Mouse (Mus musculus) liver, embryonic 16.5 days (tissue): ENCODE data around the gene Mfsd9. TPM values are rescaled to one million over a fixed set of nuclear protein-coding genes. Genes with fewer than 3 reads are reported as not detected.
"Not testable (repeated sequence)": the region's sequence is repeated elsewhere in the genome, so short reads cannot be mapped to it uniquely, and the experiment has no call there.

Experiments used
- ATAC-seq: fragments of 200-750 bp; cut with Nextera tagmentation; 2 replicates; pipeline ENCODE4 v1.8.0; 2017; ENCODE audit warnings: low read depth, mild to moderate bottlenecking, moderate number of reproducible peaks, moderate library complexity
- H3K27ac ChIP-seq: fragments of 300-500 bp; sonication (generic); 2 replicates; pipeline ENCODE4 v1.5.1; 2014; ENCODE audit warnings: mild to moderate bottlenecking, low read length
- H3K27me3 ChIP-seq: fragments of 300-500 bp; sonication (generic); 2 replicates; pipeline ENCODE4 v1.6.1; 2014; ENCODE audit warnings: low read depth, low read length, mixed read lengths; ENCODE audit not compliant: control insufficient read depth, insufficient read depth
- H3K36me3 ChIP-seq: fragments of 300-500 bp; sonication (generic); 2 replicates; pipeline ENCODE4 v1.6.1; 2014; ENCODE audit warnings: mild to moderate bottlenecking; ENCODE audit not compliant: control insufficient read depth, insufficient read depth
- H3K4me1 ChIP-seq: fragments of 300-500 bp; sonication (generic); 2 replicates; pipeline ENCODE4 v1.6.1; 2014; ENCODE audit warnings: low read depth, low read length, mixed read lengths; ENCODE audit not compliant: control insufficient read depth
- H3K4me2 ChIP-seq: fragments of 300-500 bp; sonication (generic); 2 replicates; pipeline ENCODE4 v1.6.1; 2014; ENCODE audit warnings: low read depth, low read length, mixed read lengths
- H3K4me3 ChIP-seq: fragments of 300-500 bp; sonication (generic); 2 replicates; pipeline ENCODE4 v1.5.1; 2014; ENCODE audit warnings: low read depth, mild to moderate bottlenecking, low read length
- H3K9ac ChIP-seq: fragments of 300-500 bp; sonication (generic); 2 replicates; pipeline ENCODE4 v1.6.1; 2014; ENCODE audit warnings: low read depth, low read length
- H3K9me3 ChIP-seq: fragments of 300-500 bp; sonication (generic); replicated peaks from 2 replicates; pipeline ENCODE4 v1.6.1; 2016; ENCODE audit warnings: low read length; ENCODE audit not compliant: control insufficient read depth
- WGBS: fragments of 180-500 bp; shearing (Covaris S2); extraction: QIAGEN DNeasy Blood & Tissue Kit; methylation state at CpG from one replicate; pipeline ENCODE4 v1.1.7; 2014; ENCODE audit not compliant: insufficient replicate concordance; 5-methylcytosine and 5-hydroxymethylcytosine counted together
- polyA plus RNA-seq: library from polyadenylated mRNA; unstranded; fragments of >200 nt; fragmentation: Nextera tagmentation; extraction: Ambion mirVana; gene quantifications from 2 replicates; pipeline ENCODE4 v1.2.1, GENCODE M21; 2015

Mfsd9 gene
- polyA plus RNA-seq, 1 experiment from 2014 or later: 0.81 TPM

DNA sequence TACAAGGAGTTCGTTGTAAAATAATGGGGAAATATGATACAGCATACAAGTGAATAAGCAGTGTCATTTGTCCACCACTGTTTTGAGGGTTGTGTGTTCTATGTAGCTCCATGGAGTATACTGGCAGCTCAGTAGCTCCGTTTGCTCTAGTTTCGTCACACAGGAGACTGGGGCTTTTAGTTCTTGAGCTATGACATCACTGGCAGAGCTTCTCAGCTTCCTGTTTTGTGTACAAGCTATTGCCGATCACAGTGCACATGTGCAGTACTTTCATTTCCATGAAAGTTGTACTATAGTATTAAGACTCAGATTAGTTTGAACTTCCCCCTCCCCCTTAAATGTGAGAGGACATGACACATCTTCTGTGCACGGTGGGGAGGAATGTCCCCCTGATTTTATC, 44.4 kb downstream of the Mfsd9 start:
- Histone ChIP-seq H3K4me3 (no peak overlapping the region), H3K36me3 (no peaks in the 10 kb centered on the region), H3K9me3 (no peaks in the 10 kb centered on the region), H3K4me2 (no peak overlapping the region), H3K9ac (no peak overlapping the region), H3K27me3 (no peaks in the 10 kb centered on the region), H3K27ac (no peak overlapping the region), H3K4me1 (no peaks in the 10 kb centered on the region)
- no peak for ATAC-seq
- 47% methylated on average over 5 of the region's 5 CpGs for WGBS

GRCm38 (mm10) chr1:40740739-40741138, 49.7 kb downstream of the Mfsd9 start:
- Histone ChIP-seq H3K9me3 (no peaks in the 10 kb centered on the region), H3K27me3 (no peaks in the 10 kb centered on the region), H3K27ac (no peak overlapping the region), H3K4me1 (no peaks in the 10 kb centered on the region), H3K4me2 (no peak overlapping the region), H3K36me3 (no peaks in the 10 kb centered on the region), H3K9ac (no peak overlapping the region), H3K4me3 (no peak overlapping the region)
- no peak for ATAC-seq
- WGBS: 71% methylated on average over 2 of the region's 2 CpGs

GRCm38 (mm10) chr1:40738246-40738645, 52.2 kb downstream of the Mfsd9 start:
- H3K9me3 ChIP-seq, ATAC-seq: not testable (repeated sequence)
- 72% methylated on average over 9 of the region's 9 CpGs for WGBS

DNA sequence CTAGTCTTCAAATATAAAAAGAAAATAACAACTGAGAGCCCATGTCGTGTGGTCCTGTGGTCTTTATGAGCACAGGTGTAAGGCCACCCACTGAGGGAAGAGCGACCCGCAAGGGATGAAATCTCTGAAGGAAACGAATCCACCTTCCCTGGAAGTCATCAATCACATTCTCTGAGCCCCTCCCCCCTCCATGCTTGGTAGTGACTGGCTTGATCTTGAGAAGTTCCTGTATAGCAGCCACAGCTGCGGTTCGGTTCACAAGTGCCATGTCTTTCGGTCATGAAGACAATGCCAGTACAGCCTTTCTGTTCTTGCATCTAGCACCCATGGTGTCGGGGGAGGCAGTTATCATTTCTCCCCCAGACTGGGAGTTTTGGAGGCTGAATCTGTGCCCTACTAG, 52.8 kb downstream of the Mfsd9 start:
- WGBS: 52% methylated on average over 8 of the region's 8 CpGs
- H3K9ac ChIP-seq: no peak overlapping the region

More at GRCm38 (mm10) chr1:40738246-40738645, 52.2 kb downstream of the Mfsd9 start:
- H3K36me3 ChIP-seq, H3K27me3 ChIP-seq, H3K4me2 ChIP-seq, H3K9ac ChIP-seq, H3K4me1 ChIP-seq, H3K27ac ChIP-seq, H3K4me3 ChIP-seq: not testable (repeated sequence)

DNA sequence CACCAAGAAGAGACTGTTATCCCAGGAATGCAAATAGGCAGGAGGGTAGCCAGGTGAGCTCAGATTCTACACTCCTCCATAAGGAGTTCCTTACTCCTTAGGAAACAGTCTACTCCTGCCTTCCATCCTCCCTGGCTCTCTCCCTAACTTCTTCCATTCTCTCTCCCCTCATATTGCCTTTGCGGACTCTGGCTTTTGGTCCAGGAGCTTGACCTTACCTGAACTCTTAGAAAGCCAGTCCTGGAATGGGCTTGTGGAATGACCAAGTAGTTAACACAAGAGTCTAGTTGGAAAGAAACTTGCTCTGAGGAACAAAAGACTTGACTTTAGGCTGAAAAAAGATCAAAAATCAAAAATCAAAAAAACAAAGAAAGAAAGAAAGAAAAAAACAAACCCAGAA, 61.9 kb downstream of the Mfsd9 start:
- no peak overlapping the region for H3K27ac ChIP-seq
- H3K27me3 ChIP-seq: no peaks in the 10 kb centered on the region
- 90% methylated on average over 1 of the region's 1 CpGs for WGBS
- no peak for ATAC-seq
- H3K4me2 ChIP-seq: no peak overlapping the region
- H3K4me3 ChIP-seq: no peak overlapping the region
- H3K4me1 ChIP-seq: no peaks in the 10 kb centered on the region
- H3K9me3 ChIP-seq: no peaks in the 10 kb centered on the region
- no peak overlapping the region for H3K9ac ChIP-seq
- H3K36me3 ChIP-seq: no peaks in the 10 kb centered on the region

More for the DNA sequence above, 52.8 kb downstream of the Mfsd9 start:
- Histone ChIP-seq H3K36me3 (no peaks in the 10 kb centered on the region), H3K9me3 (no peaks in the 10 kb centered on the region), H3K27me3 (no peaks in the 10 kb centered on the region), H3K27ac (no peak overlapping the region), H3K4me3 (no peak overlapping the region), H3K4me1 (no peaks in the 10 kb centered on the region), H3K4me2 (no peak overlapping the region)
- ATAC-seq: no peak

DNA sequence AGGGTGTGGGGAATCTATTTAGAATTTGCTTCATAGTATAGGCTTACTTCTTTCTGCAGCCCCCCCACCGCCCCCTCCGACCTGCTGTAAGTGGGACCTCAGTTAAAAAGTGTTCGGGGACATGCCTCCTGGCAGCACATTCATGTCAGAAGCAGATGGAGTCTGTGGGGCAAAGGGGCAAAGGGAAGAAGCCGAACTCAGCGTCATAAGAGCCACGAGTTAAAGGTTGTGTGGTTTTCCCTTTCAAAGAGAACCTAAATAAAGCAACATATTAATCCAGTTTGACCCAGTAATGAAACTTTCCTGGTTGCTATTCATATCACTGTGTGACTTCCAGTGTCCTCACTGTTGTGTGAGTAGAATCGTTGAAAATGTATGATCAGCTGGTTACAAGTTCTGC, 63.1 kb downstream of the Mfsd9 start:
- H3K4me2 ChIP-seq: no peak overlapping the region
- H3K4me1 ChIP-seq: no peaks in the 10 kb centered on the region
- H3K27ac ChIP-seq: no peak overlapping the region
- ATAC-seq: no peak
- H3K9ac ChIP-seq: no peak overlapping the region
- no peaks in the 10 kb centered on the region for H3K9me3 ChIP-seq
- H3K27me3 ChIP-seq: no peaks in the 10 kb centered on the region
- whole genome bisulfite sequencing: 63% methylated on average over 7 of the region's 7 CpGs
- H3K4me3 ChIP-seq: no peak overlapping the region
- no peaks in the 10 kb centered on the region for H3K36me3 ChIP-seq

- WGBS: 74% methylated on average over 10 of the region's 10 CpGs
- H3K27me3 ChIP-seq: no peaks in the 10 kb centered on the region
- no peak overlapping the region for H3K27ac ChIP-seq
- no peak for ATAC-seq
- H3K4me3 ChIP-seq: no peak overlapping the region
- no peak overlapping the region for H3K4me2 ChIP-seq
- H3K4me1 ChIP-seq: no peaks in the 10 kb centered on the region
- H3K36me3 ChIP-seq: no peaks in the 10 kb centered on the region
- no peak overlapping the region for H3K9ac ChIP-seq
- H3K9me3 ChIP-seq: no peaks in the 10 kb centered on the region
These were observed 64.4 kb downstream of the Mfsd9 start for GRCm38 (mm10) chr1:40726051-40726450.

Other genes with a start within 250 kb of the Mfsd9 start
- not detected in 2 replicates for gene Slc9a4, start 210.6 kb downstream of the Mfsd9 start, polyA plus RNA-seq
- 0.01 and 0.11 TPM in 2 replicates for gene Slc9a2, start 110.1 kb downstream of the Mfsd9 start, polyA plus RNA-seq
- 0.40 and 0.57 TPM in 2 replicates for gene Tmem182, start 14.9 kb upstream of the Mfsd9 start, polyA plus RNA-seq